Mouse (Mus musculus): ENCODE results near the gene Ndufs2. TPM values are rescaled to one million over a fixed set of nuclear protein-coding genes. Genes with fewer than 3 reads are reported as not detected.

Ndufs2 gene
- 424 and 495 TPM in 2 replicates for polyA plus RNA-seq (2015; fragmentation: Nextera tagmentation; extraction: Ambion mirVana)

- peak within 1 kb of the TSS; percentile 42 for H3K4me3 ChIP-seq
- peaks cover 10% of the 10 kb centered on the region; the same call in 1 of the 2 replicates for H3K27me3 ChIP-seq (replicated peaks)
- ATAC-seq (ENCODE audit: extremely low read depth, insufficient number of reproducible peaks, low FRiP score, low TSS enrichment) = no peak
- 22% methylated on average over 26 of the region's 26 CpGs for WGBS
- H3K36me3 ChIP-seq = 0 out of 2 replicates have a peak, but pooled peaks cover 4% of the 10 kb centered on the region
- H3K9ac ChIP-seq = peak within 1 kb of the TSS; percentile 67
- H3K9me3 ChIP-seq = no peaks in the 10 kb centered on the region
- peak within 1 kb of the TSS; percentile 59 for H3K4me2 ChIP-seq
- peak within 1 kb of the TSS; percentile 72 for H3K27ac ChIP-seq (replicated peaks)
- peaks cover 56% of the 10 kb centered on the region for H3K4me1 ChIP-seq
Measured at GRCm38 (mm10) chr1:171250680-171251593, at the start of gene Ndufs2. Gene Ndufs2, minus strand, starts transcription at chr1:171251388.

DNA sequence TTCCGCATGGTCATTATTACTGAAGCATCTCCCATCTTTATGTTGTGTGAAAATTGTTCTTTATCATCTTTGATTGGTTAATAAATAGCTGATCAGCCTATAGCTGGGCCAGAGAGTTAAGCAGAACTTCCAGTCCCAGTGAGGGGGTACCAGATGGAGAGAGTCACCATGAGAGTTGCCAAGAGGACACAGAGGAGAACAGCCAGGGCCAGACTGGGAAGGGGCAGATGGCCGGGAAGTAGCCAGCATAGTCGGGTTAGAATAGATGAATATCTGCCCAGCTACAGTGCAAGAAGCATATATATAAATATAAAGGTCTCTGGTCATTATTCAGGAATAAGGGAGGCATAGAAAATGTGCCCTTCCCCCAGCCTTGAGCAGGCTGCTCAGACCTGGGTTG, 47.0 kb upstream of the Ndufs2 start:
- Histone ChIP-seq H3K4me1 (peaks cover 7% of the 10 kb centered on the region), H3K36me3 (no peaks in the 10 kb centered on the region), H3K9me3 (no peaks in the 10 kb centered on the region), H3K4me2 (no peak overlapping the region), H3K4me3 (no peak overlapping the region), H3K9ac (no peak overlapping the region), H3K27ac (replicated peaks) (no peak overlapping the region), H3K27me3 (replicated peaks) (peaks cover 34% of the 10 kb centered on the region)
- no peak for ATAC-seq (ENCODE audit: extremely low read depth, insufficient number of reproducible peaks, low FRiP score, low TSS enrichment)
- 43% methylated on average over 3 of the region's 3 CpGs for WGBS

GRCm38 (mm10) chr1:171295063-171295402, 43.8 kb upstream of the Ndufs2 start:
- WGBS = 14% methylated on average over 3 of the region's 3 CpGs
- Histone ChIP-seq H3K9me3 (no peaks in the 10 kb centered on the region), H3K9ac (peak overlapping the region; percentile 94), H3K27me3 (replicated peaks) (peaks cover 34% of the 10 kb centered on the region), H3K4me1 (peaks cover 9% of the 10 kb centered on the region), H3K27ac (replicated peaks) (peak overlapping the region; percentile 93), H3K36me3 (peaks cover 16% of the 10 kb centered on the region), H3K4me2 (peak overlapping the region; percentile 89), H3K4me3 (peak overlapping the region; percentile 87)
- no peak for ATAC-seq (ENCODE audit: extremely low read depth, insufficient number of reproducible peaks, low FRiP score, low TSS enrichment)

DNA sequence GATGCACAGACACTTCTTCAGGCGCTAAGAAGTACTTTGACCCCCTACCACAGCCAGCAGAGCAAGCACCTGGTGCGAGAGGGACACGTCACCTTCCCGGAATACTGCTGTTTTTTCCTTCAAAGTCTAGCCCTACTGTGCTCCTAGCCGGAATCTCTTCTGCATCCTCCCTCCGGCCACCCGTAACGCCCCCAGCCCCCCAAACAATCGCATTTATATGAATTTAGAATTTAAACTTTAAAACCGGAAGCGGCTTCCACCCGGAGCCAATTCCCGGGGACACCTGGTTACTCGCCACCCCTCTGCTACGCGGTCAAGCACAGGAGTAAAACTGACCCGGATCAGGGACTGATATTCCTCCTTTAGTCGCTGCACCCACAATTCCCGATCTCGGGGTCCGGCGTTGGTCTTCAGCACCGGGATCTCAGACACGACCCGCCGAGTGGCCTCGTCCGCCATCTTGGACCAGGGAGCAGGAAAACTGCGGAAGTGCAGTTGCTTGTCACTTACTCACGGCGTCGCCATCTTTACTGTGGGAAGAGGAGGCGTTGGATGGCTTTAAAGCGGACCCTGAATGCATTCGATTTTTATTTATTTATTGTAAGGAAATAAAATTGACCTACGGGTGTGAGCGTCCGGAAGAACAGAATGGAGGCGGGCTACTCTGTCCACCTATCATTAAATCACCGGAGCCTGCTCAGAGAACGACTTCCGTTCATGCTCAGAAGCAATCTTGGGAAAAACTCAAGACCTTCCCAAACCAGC, 43.3 kb upstream of the Ndufs2 start, which contains the start of gene Ufc1:
TSS of gene Ufc1 (minus strand) at position 727 of the 765 bp plus-strand sequence.
- H3K36me3 ChIP-seq = peaks cover 21% of the 10 kb centered on the region
- peak; percentile 48 for ATAC-seq (ENCODE audit: extremely low read depth, insufficient number of reproducible peaks, low FRiP score, low TSS enrichment)
- H3K9me3 ChIP-seq = no peaks in the 10 kb centered on the region
- peak within 1 kb of the TSS; percentile 93 for H3K27ac ChIP-seq (replicated peaks)
- H3K4me1 ChIP-seq = peaks cover 9% of the 10 kb centered on the region
- peaks cover 34% of the 10 kb centered on the region for H3K27me3 ChIP-seq (replicated peaks)
- peak within 1 kb of the TSS; percentile 94 for H3K9ac ChIP-seq
- peak within 1 kb of the TSS; percentile 89 for H3K4me2 ChIP-seq
- WGBS = under 1% methylated on average over 42 of the region's 42 CpGs
- H3K4me3 ChIP-seq = peak within 1 kb of the TSS; percentile 87

GRCm38 (mm10) chr1:171293906-171294297, 42.7 kb upstream of the Ndufs2 start:
- H3K27ac ChIP-seq (replicated peaks) = peak overlapping the region; percentile 93
- peak overlapping the region; percentile 89 for H3K4me2 ChIP-seq
- peak overlapping the region; percentile 94 for H3K9ac ChIP-seq
- H3K4me3 ChIP-seq = peak overlapping the region; percentile 87
- peaks cover 27% of the 10 kb centered on the region for H3K36me3 ChIP-seq
- peaks cover 33% of the 10 kb centered on the region for H3K27me3 ChIP-seq (replicated peaks)
- H3K9me3 ChIP-seq = no peaks in the 10 kb centered on the region
- ATAC-seq (ENCODE audit: extremely low read depth, insufficient number of reproducible peaks, low FRiP score, low TSS enrichment) = no peak
- peaks cover 9% of the 10 kb centered on the region for H3K4me1 ChIP-seq
- 42% methylated on average over 5 of the region's 5 CpGs for WGBS

GRCm38 (mm10) chr1:171293351-171293750, 42.2 kb upstream of the Ndufs2 start:
- Histone ChIP-seq H3K27ac (replicated peaks) (no peak overlapping the region), H3K9ac (peak overlapping the region; percentile 94), H3K4me3 (peak overlapping the region; percentile 87), H3K36me3 (peaks cover 32% of the 10 kb centered on the region), H3K4me2 (peak overlapping the region; percentile 89), H3K4me1 (peaks cover 13% of the 10 kb centered on the region), H3K9me3 (no peaks in the 10 kb centered on the region), H3K27me3 (replicated peaks) (peaks cover 27% of the 10 kb centered on the region)
- ATAC-seq (ENCODE audit: extremely low read depth, insufficient number of reproducible peaks, low FRiP score, low TSS enrichment) = no peak
- WGBS = 82% methylated on average over 3 of the region's 3 CpGs

DNA sequence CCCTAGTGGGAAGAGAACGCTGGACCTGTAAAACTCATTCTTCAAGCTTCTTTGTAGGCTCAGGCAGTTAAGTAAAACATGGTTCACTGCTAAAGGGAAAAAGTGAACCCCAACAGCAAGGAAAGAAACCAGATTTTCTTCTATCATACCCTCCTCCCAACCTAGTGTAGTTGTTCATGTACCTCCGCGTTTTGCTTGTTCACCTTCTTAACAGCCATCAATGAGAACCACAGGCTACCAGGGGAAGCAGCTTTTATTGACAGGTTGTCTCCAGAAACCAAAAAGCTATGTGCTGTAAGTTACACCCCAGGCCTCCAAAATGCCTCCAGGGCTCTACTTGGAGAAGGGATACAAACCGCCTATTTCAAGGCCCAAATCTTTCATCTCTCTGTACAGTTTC, 37.1 kb upstream of the Ndufs2 start:
- peak overlapping the region; percentile 47; the same call in 1 of the 2 replicates for H3K27ac ChIP-seq (replicated peaks)

DNA sequence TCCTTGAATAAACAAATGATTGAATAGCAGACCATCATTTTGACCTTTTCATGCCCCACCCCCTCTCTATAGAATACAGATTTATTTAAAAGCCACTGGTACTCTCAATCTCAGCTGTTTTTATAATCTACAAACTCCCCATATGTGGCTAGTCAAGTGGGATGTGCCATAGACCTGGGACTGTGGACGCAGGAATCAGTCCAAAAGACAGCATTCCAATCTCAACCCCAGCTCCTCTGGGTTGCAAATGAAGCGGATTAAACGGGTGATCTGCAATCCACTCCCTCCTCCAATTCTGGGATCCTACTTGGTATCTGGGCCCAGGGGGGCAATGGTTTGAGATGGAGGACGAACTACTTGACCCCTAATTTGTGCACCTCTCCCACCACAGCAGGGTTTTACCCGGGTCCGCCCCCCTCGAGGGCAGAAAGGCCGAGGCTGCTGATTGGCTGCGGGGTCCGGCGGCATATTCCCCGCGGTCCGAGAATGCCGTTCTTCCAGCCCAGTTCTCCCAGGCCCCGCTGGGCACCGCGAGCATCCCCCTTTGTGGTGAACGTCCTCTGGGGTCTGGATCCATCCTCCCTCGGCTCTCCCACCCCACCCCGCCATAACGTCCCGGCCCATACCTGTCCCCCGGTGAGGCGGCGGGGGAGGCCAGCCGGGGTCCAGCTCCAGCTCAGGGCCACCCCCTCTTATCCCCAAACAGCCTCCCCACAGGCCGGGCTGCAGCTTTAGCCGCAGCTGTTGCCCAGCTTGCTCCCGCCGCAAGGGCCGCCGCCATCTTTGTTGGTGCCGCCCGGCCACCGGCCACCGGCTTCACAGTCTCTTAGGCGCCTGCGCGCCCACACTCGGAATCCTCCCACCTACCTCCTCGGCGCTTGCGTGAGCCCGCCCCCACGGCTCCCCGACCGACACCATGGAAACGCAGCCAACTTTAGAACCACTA, 36.2 kb upstream of the Ndufs2 start, which contains the start of gene Usp21:
TSS of gene Usp21 (minus strand) at position 856 of the 946 bp plus-strand sequence.
- Histone ChIP-seq H3K27me3 (replicated peaks) (no peaks in the 10 kb centered on the region), H3K36me3 (peaks cover 74% of the 10 kb centered on the region), H3K4me1 (peaks cover 32% of the 10 kb centered on the region), H3K27ac (replicated peaks) (peak within 1 kb of the TSS; percentile 93), H3K9me3 (no peaks in the 10 kb centered on the region), H3K4me3 (peak within 1 kb of the TSS; percentile 88), H3K9ac (peak within 1 kb of the TSS; percentile 98), H3K4me2 (peak within 1 kb of the TSS; percentile 74)
- ATAC-seq (ENCODE audit: extremely low read depth, insufficient number of reproducible peaks, low FRiP score, low TSS enrichment) = peak; percentile 82
- WGBS = 1% methylated on average over 49 of the region's 49 CpGs

More for the DNA sequence above, 37.1 kb upstream of the Ndufs2 start:
- no peaks in the 10 kb centered on the region for H3K9me3 ChIP-seq
- H3K9ac ChIP-seq = peak overlapping the region; percentile 98; the same call in 1 of the 2 replicates
- peaks cover 65% of the 10 kb centered on the region for H3K36me3 ChIP-seq
- peak overlapping the region; percentile 88; the same call in 1 of the 2 replicates for H3K4me3 ChIP-seq
- peak overlapping the region; percentile 74 for H3K4me2 ChIP-seq
- 70% methylated on average over 4 of the region's 4 CpGs for WGBS
- H3K27me3 ChIP-seq (replicated peaks) = no peaks in the 10 kb centered on the region
- H3K4me1 ChIP-seq = peaks cover 31% of the 10 kb centered on the region
- no peak for ATAC-seq (ENCODE audit: extremely low read depth, insufficient number of reproducible peaks, low FRiP score, low TSS enrichment)

DNA sequence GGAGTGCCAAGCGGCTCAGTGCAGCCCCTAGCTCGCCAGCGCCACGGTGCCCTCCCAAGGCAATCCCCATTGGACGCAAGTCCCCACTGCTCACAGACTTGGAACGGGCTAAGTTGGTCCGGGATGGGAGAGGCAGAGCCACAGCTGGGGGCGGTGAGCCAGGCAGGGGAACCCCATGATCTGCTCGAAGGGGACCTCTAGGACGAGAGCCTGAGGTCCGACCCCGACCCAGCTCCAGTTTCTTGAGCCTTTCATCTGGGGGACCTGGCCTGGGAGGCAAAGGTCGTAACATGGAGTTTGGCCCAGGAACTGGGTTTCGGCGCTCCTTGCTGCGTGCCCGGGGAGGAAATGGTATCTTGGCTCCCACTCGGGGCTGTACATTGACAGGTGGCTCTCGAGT, 35.3 kb upstream of the Ndufs2 start:
- peak overlapping the region; percentile 74 for H3K4me2 ChIP-seq
- 87% methylated on average over 19 of the region's 19 CpGs for WGBS

DNA sequence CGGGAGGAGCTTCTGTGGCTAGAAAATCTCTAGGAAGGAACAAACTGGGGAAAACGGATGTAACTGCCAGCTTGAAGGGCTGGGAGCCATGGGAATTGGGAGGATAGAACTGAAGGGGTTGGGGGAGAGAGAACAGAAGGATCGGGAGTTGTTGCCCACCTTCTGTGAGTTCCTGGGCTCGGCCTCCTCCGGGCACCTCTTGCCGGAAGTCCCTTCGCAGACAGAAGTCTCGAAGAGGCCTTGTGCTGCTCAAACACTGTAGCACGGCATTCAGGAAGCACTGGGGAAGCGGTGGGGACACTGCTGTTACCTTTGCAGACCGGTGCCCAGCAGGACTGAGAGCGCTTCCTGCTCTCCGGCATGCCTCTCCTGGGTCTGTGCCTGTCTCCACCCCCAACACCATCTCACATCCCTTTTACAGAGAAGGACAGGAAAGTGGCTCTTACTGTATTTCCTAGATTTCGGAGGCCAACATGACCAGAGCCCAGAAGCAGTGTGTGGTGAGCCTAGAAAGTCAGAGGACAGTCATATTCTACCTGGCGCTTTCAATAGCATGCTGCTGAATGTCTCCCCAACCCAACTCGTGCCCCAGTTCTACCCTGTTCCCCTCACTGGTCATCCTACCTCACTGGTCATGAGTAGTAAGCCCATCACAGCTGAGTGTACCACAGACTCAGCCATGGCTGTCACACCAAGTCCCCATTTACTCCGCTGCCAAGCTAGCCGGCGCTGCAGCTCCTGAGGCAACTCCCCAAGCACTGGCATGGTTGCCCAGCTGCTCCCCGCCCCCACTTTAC, 34.1 kb upstream of the Ndufs2 start:
- peaks cover 66% of the 10 kb centered on the region for H3K36me3 ChIP-seq
- WGBS = 82% methylated on average over 20 of the region's 20 CpGs

More for the DNA sequence above, 35.3 kb upstream of the Ndufs2 start:
- H3K4me1 ChIP-seq = peaks cover 41% of the 10 kb centered on the region
- peaks cover 74% of the 10 kb centered on the region for H3K36me3 ChIP-seq
- H3K27ac ChIP-seq (replicated peaks) = no peak overlapping the region
- no peaks in the 10 kb centered on the region for H3K27me3 ChIP-seq (replicated peaks)
- no peak for ATAC-seq (ENCODE audit: extremely low read depth, insufficient number of reproducible peaks, low FRiP score, low TSS enrichment)
- H3K9ac ChIP-seq = peak overlapping the region; percentile 98; the same call in 1 of the 2 replicates
- H3K4me3 ChIP-seq = peak overlapping the region; percentile 88
- no peaks in the 10 kb centered on the region for H3K9me3 ChIP-seq

More for the DNA sequence above, 34.1 kb upstream of the Ndufs2 start:
- H3K27me3 ChIP-seq (replicated peaks) = no peaks in the 10 kb centered on the region
- no peak for ATAC-seq (ENCODE audit: extremely low read depth, insufficient number of reproducible peaks, low FRiP score, low TSS enrichment)
- H3K4me1 ChIP-seq = peaks cover 44% of the 10 kb centered on the region
- H3K9ac ChIP-seq = peak overlapping the region; percentile 28; the same call in 1 of the 2 replicates
- no peaks in the 10 kb centered on the region for H3K9me3 ChIP-seq
- H3K4me3 ChIP-seq = no peak overlapping the region
- H3K27ac ChIP-seq (replicated peaks) = no peak overlapping the region
- H3K4me2 ChIP-seq = no peak overlapping the region
